Mouse (Mus musculus): ENCODE measurements at regions not wholly inside any gene's neighbourhood (a gene's known extent, or its start where the extent isn't known, plus 50 kb on each side); places are given as distances from the start of the nearest gene placed in this dataset.

DNA sequence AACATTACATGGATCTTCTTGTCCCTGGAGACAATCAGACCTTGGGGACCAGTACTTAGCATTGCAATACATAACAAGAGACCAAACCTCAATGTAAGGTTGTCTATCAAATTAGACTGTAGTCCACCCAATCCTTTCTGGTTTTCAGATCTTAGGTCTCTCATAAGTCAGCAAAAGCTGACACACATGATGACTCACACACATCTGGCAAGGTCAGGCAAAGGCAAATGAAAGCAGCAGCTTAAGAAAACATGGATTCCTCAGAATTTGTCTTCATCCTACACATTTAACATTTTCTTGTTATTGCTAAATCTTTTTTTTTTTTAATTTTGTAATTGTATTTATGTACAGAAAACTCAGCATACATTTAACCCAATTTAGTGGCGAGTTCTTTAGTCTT lies 52.0 kb downstream of the Gm11983 start:
- Histone ChIP-seq H3K4me2 (no peak overlapping the region), H3K27me3 (replicated peaks) (no peaks in the 10 kb centered on the region), H3K27ac (replicated peaks) (no peak overlapping the region), H3K36me3 (no peaks in the 10 kb centered on the region), H3K4me1 (no peaks in the 10 kb centered on the region), H3K9me3 (replicated peaks) (no peaks in the 10 kb centered on the region), H3K4me3 (replicated peaks) (no peak overlapping the region), H3K9ac (replicated peaks) (no peak overlapping the region)
- WGBS: 97% methylated on average over 1 of the region's 1 CpGs
- ATAC-seq (ENCODE audit: low FRiP score): no peak

DNA sequence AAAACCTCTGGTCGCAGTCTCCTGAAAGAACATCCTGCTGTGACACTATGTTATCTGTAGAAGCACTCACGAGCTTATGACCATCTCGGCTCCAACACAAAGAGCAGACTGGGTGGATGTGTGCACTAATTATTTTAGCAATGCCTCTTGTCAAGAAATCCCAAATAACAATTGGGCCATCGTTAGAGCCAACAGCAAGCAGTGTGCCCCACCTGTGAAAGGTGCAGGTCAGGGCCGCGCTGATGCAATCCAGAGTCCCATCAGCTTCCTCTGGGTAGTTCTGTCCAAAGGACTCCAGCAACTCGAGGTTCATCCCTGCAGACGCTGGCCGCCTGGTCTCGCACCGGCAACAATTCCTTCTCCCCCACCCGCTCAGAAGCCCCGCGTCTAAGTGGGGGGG lies 54.6 kb downstream of the Gm11983 start:
- Histone ChIP-seq H3K9me3 (replicated peaks) (no peaks in the 10 kb centered on the region), H3K36me3 (no peaks in the 10 kb centered on the region), H3K4me2 (no peak overlapping the region), H3K9ac (replicated peaks) (no peak overlapping the region), H3K27ac (replicated peaks) (no peak overlapping the region), H3K4me1 (0 out of 2 replicates have a peak, but pooled peaks cover 7% of the 10 kb centered on the region), H3K4me3 (replicated peaks) (no peak overlapping the region), H3K27me3 (replicated peaks) (no peaks in the 10 kb centered on the region)
- 93% methylated on average over 14 of the region's 14 CpGs for WGBS
- ATAC-seq (ENCODE audit: low FRiP score): no peak

DNA sequence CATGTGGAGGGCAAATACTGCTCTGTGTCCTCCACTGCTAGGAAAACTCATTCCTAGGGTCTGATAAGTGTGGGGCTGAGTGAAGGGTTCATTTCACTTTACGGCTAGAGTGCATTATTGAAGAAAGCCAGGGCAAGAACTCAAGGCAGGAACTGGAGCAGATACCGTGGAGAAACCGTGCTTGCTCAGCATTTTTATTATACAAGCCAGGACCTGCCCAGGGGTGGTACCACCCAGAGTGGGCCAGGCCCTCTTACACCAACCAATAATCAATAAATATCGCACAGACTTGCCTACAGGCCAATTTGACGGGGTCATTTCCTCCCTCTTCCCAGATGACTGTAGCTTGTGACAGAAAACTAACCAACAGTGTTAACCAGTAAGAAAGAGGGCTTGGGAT lies 57.7 kb downstream of the Gm11983 start:
- H3K4me1 ChIP-seq: 0 out of 2 replicates have a peak, but pooled peaks cover 7% of the 10 kb centered on the region
- H3K4me3 ChIP-seq (replicated peaks): no peak overlapping the region
- no peak overlapping the region for H3K27ac ChIP-seq (replicated peaks)
- no peak overlapping the region for H3K9ac ChIP-seq (replicated peaks)
- no peak overlapping the region for H3K4me2 ChIP-seq
- WGBS: 74% methylated on average over 5 of the region's 5 CpGs
- no peaks in the 10 kb centered on the region for H3K27me3 ChIP-seq (replicated peaks)
- no peak for ATAC-seq (ENCODE audit: low FRiP score)
- no peaks in the 10 kb centered on the region for H3K36me3 ChIP-seq
- H3K9me3 ChIP-seq (replicated peaks): no peaks in the 10 kb centered on the region

DNA sequence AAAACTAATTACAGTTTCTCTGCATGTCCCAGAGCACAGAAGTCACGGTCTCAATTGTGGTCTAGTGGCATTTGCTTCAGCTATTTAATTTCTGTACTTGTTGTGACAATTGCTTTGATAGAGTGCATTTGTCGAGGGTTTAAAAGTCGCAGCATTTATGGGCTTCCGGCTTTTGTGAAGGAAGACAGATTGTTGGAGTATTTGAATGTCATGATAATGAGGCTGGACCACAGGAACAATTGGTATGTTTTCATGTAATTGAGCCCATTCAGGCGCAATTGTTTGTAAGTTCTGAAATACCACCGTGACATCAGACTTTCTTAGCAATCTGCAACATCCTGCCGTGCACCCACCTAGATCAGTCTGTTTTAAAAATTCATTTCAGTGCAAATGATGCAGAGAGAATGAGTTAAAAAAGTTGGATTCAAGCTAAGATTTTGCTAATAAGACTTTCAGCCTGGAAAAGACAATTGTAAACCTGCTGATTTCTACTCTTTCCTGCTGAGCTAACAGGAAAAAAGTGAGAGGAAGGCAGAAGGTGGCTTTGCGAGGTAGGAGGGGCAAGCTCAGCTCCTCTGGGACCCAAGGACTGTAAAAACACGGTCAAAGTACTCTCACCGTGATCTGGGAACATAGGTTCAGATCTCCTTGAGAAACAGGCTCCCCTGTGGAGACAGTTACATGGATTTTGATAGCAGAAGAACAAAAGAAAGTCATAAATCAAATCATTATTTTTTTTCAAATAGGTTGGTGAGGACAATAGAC lies 58.7 kb downstream of the Gm11983 start:
- ATAC-seq (ENCODE audit: low FRiP score): peak; percentile 40; the same call in 1 of the 2 replicates
- no peak overlapping the region for H3K4me2 ChIP-seq
- H3K27me3 ChIP-seq (replicated peaks): no peaks in the 10 kb centered on the region
- H3K36me3 ChIP-seq: no peaks in the 10 kb centered on the region
- H3K4me3 ChIP-seq (replicated peaks): no peak overlapping the region
- no peak overlapping the region for H3K27ac ChIP-seq (replicated peaks)
- H3K4me1 ChIP-seq: 0 out of 2 replicates have a peak, but pooled peaks cover 7% of the 10 kb centered on the region
- WGBS: 10% methylated on average over 10 of the region's 10 CpGs
- no peak overlapping the region for H3K9ac ChIP-seq (replicated peaks)
- no peaks in the 10 kb centered on the region for H3K9me3 ChIP-seq (replicated peaks)

DNA sequence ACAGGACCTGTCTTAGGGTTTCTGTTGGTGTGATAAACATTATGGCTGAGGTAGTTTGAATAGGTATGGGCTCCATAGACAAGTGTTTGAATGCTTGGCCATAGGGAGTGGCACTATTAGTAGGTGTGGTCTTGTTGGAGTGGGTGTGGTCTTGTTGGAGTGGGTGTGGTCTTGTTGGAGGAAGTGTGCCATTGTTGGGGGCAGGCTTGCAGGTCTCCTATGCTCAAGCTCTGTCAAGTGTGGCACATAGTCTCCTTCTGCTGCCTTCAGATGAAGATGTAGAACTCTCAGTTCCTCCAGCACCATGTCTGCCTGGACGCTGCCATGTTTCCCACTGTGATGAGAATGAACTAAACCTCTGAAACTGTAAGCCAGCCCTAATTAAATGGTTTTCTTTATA lies 59.9 kb downstream of the Gm11983 start:
- no peaks in the 10 kb centered on the region for H3K36me3 ChIP-seq
- H3K4me2 ChIP-seq: no peak overlapping the region
- H3K4me3 ChIP-seq (replicated peaks): no peak overlapping the region
- 0 out of 2 replicates have a peak, but pooled peaks cover 7% of the 10 kb centered on the region for H3K4me1 ChIP-seq
- no peak overlapping the region for H3K27ac ChIP-seq (replicated peaks)
- H3K9me3 ChIP-seq (replicated peaks): no peaks in the 10 kb centered on the region
- ATAC-seq (ENCODE audit: low FRiP score): no peak
- no peak overlapping the region for H3K9ac ChIP-seq (replicated peaks)
- no peaks in the 10 kb centered on the region for H3K27me3 ChIP-seq (replicated peaks)
- 89% methylated on average over 1 of the region's 1 CpGs for WGBS

DNA sequence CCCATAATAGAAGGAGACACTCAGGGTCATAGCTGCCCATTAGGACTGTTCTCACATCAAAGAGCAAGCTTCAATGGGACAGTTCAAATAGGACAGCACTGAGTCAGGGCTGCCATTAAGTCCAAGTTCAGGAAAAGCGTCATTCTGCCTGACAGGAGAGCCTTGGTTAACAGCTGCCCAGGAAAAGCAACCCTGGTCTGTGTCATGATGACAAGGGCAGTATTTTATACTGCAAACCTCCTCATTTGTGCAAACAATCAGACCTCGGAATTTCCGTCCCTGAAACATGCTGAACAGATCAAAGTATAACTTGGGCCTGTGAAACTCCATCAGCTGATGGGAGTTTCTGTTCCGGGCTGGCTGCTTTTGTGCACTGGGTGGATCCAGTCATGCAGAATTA lies 62.8 kb downstream of the Gm11983 start:
- Histone ChIP-seq H3K9me3 (replicated peaks) (no peaks in the 10 kb centered on the region), H3K4me2 (no peak overlapping the region), H3K4me3 (replicated peaks) (no peak overlapping the region), H3K27me3 (replicated peaks) (no peaks in the 10 kb centered on the region), H3K4me1 (0 out of 2 replicates have a peak, but pooled peaks cover 7% of the 10 kb centered on the region), H3K9ac (replicated peaks) (no peak overlapping the region), H3K36me3 (no peaks in the 10 kb centered on the region), H3K27ac (replicated peaks) (no peak overlapping the region)
- no peak for ATAC-seq (ENCODE audit: low FRiP score)
- WGBS: 72% methylated on average over 4 of the region's 4 CpGs

DNA sequence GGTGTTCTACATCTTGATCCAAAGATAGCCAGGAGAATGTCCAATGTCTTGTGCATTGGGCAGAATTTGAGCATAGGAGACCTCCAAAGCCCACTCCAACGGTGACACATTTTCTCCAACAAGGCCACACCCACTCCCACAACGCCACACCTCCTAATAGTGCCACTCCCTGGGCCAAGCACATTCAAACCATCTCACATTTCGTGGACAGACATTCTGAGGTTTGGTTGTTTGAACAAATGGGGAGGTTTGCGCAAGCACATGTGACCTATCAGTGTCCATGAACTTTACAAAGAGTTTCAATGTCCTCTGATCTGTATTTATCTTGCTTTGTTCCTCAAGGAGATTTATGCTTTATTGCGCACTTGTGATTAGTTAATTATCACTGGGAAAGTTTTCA lies 63.5 kb downstream of the Gm11983 start:
- no peak for ATAC-seq (ENCODE audit: low FRiP score)
- H3K36me3 ChIP-seq: no peaks in the 10 kb centered on the region
- H3K9ac ChIP-seq (replicated peaks): no peak overlapping the region
- no peak overlapping the region for H3K4me2 ChIP-seq
- H3K27me3 ChIP-seq (replicated peaks): no peaks in the 10 kb centered on the region
- H3K4me3 ChIP-seq (replicated peaks): no peak overlapping the region
- WGBS: 85% methylated on average over 5 of the region's 5 CpGs
- H3K9me3 ChIP-seq (replicated peaks): no peaks in the 10 kb centered on the region
- H3K27ac ChIP-seq (replicated peaks): no peak overlapping the region
- H3K4me1 ChIP-seq: 0 out of 2 replicates have a peak, but pooled peaks cover 6% of the 10 kb centered on the region

DNA sequence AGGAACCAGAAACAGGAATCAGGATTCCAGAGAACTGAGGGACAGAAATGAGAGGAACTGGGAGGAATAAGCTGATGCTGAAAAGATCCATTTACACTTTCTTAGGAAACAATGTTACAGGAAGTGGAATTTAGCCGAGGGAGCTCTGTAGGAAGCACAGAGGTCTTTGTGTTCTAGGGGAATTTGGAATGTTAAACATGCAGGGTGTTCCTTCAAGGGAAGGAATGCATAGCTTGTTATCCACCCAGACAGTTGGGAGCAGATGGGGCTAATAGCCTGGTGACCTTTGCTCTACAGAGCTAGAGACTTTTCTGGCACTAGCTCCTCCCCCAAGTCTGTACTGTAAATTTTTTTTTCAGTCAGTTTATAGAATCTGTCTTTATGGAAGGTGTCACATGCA lies 64.1 kb downstream of the Gm11983 start:
- H3K27ac ChIP-seq (replicated peaks): no peak overlapping the region
- H3K4me1 ChIP-seq: peaks cover 1% of the 10 kb centered on the region; the same call in 1 of the 2 replicates
- H3K4me3 ChIP-seq (replicated peaks): no peak overlapping the region
- 17% methylated on average over 1 of the region's 1 CpGs for WGBS
- H3K36me3 ChIP-seq: no peaks in the 10 kb centered on the region
- H3K9ac ChIP-seq (replicated peaks): no peak overlapping the region
- H3K27me3 ChIP-seq (replicated peaks): no peaks in the 10 kb centered on the region
- no peaks in the 10 kb centered on the region for H3K9me3 ChIP-seq (replicated peaks)
- ATAC-seq (ENCODE audit: low FRiP score): no peak
- no peak overlapping the region for H3K4me2 ChIP-seq

DNA sequence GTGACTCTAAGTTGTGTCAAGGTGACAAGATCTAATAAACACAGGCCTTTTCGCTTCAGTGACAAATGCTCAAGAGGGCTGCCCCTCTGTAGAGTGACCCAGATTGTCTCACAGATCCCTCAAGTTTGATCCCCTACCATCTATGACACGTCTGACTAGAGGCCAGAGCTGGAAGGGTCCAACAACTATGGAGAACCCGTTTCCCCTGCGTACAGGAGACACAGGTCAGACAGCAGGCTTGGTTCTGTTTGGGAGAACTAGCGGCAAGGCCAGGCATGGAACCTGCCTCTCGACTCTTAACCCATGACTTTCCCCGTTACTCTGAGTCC lies 68.1 kb downstream of the Gm11983 start:
- Histone ChIP-seq H3K4me3 (replicated peaks) (no peak overlapping the region), H3K36me3 (no peaks in the 10 kb centered on the region), H3K4me2 (no peak overlapping the region), H3K9me3 (replicated peaks) (no peaks in the 10 kb centered on the region), H3K4me1 (no peaks in the 10 kb centered on the region; the same call in 1 of the 2 replicates), H3K27ac (replicated peaks) (no peak overlapping the region), H3K27me3 (replicated peaks) (no peaks in the 10 kb centered on the region), H3K9ac (replicated peaks) (no peak overlapping the region)
- WGBS: 84% methylated on average over 7 of the region's 7 CpGs
- ATAC-seq (ENCODE audit: low FRiP score): no peak

DNA sequence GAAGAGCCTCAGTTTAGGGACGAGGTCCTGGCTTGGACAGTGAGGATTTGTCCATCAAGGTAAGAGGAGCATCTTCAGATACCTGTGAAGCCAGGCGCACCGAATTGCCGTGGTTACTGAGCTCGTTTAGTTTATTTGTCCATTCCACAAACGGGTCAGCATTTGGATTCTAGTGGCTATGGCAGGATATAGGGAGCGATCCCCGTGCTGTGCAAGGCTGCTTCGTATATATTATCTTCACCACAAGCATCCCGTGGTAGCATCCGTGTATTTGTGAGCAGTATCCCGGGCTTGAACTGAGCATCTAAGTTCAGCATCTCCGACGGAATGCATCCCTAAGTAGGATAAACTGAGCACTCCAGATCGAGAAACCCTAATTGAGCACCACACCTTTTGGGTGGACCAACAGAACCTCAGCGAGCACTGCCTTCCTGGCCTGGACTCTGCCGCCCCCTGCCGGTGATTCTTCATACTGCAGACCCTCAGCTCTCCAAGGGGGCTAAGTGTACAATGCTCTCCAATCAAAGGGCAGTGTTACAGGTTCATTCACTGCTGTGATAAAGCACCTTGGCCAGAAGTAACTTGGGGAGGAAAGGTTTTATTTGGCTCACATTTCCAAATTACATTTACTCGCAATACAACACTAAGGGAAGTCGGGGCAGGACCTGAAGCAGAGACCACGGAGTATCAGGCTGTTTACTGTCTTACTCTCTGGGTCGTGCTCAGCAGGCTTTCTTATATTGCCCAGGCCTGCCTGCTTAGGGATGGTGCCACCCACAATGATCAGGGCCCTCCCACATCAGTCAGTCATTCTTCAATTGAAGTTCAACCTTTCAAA lies 68.6 kb downstream of the Gm11983 start:
- Histone ChIP-seq H3K9me3 (replicated peaks) (no peaks in the 10 kb centered on the region), H3K27me3 (replicated peaks) (no peaks in the 10 kb centered on the region), H3K4me2 (peak overlapping the region; percentile 24; the same call in 1 of the 2 replicates), H3K4me1 (no peaks in the 10 kb centered on the region; the same call in 1 of the 2 replicates), H3K9ac (replicated peaks) (no peak overlapping the region), H3K27ac (replicated peaks) (no peak overlapping the region), H3K4me3 (replicated peaks) (no peak overlapping the region), H3K36me3 (no peaks in the 10 kb centered on the region)
- WGBS: 50% methylated on average over 22 of the region's 22 CpGs
- peak; percentile 83 for ATAC-seq (ENCODE audit: low FRiP score)

DNA sequence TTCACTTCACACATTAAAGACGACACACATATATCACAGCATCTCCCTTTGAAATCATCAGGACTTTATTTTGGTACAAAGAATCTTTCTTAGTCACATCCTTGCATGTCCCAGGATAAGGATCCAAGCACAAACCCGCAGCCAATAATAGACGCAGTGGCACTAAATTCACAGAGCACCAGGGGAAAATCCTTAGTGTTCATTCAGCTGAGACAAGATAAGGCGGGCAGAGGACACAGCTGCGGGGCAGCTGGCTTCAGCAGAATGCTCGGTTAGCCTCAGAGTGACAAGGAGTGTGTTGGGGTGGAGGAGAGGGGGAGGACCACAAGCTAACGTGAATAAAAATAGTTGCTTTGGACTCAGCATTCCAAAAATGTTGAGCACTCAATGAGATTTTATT lies 70.7 kb downstream of the Gm11983 start:
- Histone ChIP-seq H3K9ac (replicated peaks) (no peak overlapping the region), H3K36me3 (no peaks in the 10 kb centered on the region), H3K27ac (replicated peaks) (no peak overlapping the region), H3K4me3 (replicated peaks) (no peak overlapping the region), H3K4me2 (no peak overlapping the region), H3K4me1 (peaks cover 6% of the 10 kb centered on the region), H3K27me3 (replicated peaks) (no peaks in the 10 kb centered on the region), H3K9me3 (replicated peaks) (no peaks in the 10 kb centered on the region)
- 42% methylated on average over 7 of the region's 7 CpGs for WGBS
- ATAC-seq (ENCODE audit: low FRiP score): no peak

All from neural tube, embryonic 15.5 days (tissue).